Mouse (Mus musculus) megakaryocyte, embryonic 14.5 days (primary cell): ENCODE data around the gene Gfra1.

ENCODE experiments used
- FLI1 ChIP-seq: IDR thresholded peaks from 2 replicates; pipeline ENCODE4 v1.6.1; 2012; ENCODE audit warnings: low read length, inconsistent platforms, mixed read lengths
- GATA1 ChIP-seq: IDR thresholded peaks from 3 replicates; pipeline ENCODE4 v1.6.1; 2012; ENCODE audit warnings: mixed read lengths, low read length, inconsistent platforms, borderline replicate concordance

DNA sequence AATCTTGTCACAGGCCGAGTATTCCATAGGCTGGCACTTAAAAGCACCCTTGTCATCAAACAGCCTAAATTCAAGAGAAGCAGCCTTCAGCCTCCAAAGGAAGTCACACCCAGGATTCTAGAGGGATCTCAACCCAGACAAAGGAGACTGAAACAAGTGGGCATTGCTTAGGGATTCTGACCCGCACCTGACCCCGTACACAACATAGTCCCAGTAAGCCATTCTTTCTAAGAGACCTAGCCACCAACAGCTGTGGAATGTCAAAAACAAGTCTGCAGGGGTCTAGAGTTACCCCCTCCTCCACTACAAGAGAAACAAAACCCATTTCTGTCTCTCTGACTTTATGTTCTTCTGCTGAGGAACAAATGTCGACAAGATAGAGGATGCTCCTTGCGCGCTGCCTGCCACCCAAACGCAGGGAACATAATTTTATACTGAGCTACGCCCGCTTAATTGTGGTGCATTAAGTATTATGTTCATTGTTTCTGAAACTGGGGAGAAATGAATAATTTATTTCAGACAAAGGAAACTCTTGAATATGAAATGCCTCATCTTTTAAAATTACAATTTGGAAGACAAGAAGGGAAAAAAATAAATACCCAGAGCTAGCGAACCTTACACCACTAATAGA is 18.2 kb downstream of the Gfra1 start:
- no peak for TF ChIP-seq GATA1
- no peak for TF ChIP-seq FLI1
